Mouse (Mus musculus): Measurements from ENCODE around the gene Ikbke. TPM values are rescaled to one million over a fixed set of nuclear protein-coding genes. Genes with fewer than 3 reads are reported as not detected.

Gene Ikbke
- polyA plus RNA-seq, 1 experiment from 2014 or later = 0.73 TPM

DNA sequence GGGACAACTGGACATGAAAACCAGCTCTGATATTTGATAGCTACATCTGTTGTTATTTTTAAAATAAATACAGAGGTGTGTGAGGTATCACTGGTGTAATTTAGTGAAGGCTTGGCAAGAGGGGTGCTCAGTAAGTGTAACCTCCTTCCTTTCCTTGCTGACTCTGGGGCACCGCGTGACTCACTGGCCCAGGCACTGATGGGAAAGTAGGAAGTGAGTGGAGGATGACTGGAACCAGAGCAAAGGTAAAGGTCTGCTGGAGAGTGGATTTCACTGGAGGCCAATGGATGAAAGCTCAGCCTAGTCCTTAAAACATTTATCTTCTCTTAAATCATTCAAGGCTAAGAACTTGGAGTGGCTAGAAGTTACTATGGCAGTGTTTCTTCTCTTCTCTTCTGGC, 21.3 kb upstream of the Ikbke start:
- no peak overlapping the region for H3K4me2 ChIP-seq (ENCODE audit: low read length)
- no peaks in the 10 kb centered on the region for H3K27me3 ChIP-seq (ENCODE audit: control insufficient read depth, insufficient read depth, low read depth, low read length)
- H3K9me3 ChIP-seq (replicated peaks; ENCODE audit: control insufficient read depth, low read length, poor library complexity, severe bottlenecking) = no peaks in the 10 kb centered on the region
- H3K4me3 ChIP-seq (ENCODE audit: low read depth, low read length) = no peak overlapping the region
- H3K27ac ChIP-seq (ENCODE audit: low read length) = no peak overlapping the region
- WGBS = 94% methylated on average over 2 of the region's 2 CpGs
- H3K9ac ChIP-seq (ENCODE audit: low read depth, low read length) = no peak overlapping the region
- H3K36me3 ChIP-seq (ENCODE audit: control insufficient read depth, insufficient read depth, low read length) = peaks cover 18% of the 10 kb centered on the region
- H3K4me1 ChIP-seq (ENCODE audit: control insufficient read depth, insufficient read depth, low read length) = no peaks in the 10 kb centered on the region
- ATAC-seq = no peak

GRCm38 (mm10) chr1:131299788-131300187, 20.4 kb upstream of the Ikbke start:
- ATAC-seq = no peak
- Histone ChIP-seq H3K4me1 (ENCODE audit: control insufficient read depth, insufficient read depth, low read length) (no peaks in the 10 kb centered on the region), H3K27ac (ENCODE audit: low read length) (no peak overlapping the region), H3K4me2 (ENCODE audit: low read length) (no peak overlapping the region), H3K27me3 (ENCODE audit: control insufficient read depth, insufficient read depth, low read depth, low read length) (no peaks in the 10 kb centered on the region), H3K9ac (ENCODE audit: low read depth, low read length) (no peak overlapping the region), H3K36me3 (ENCODE audit: control insufficient read depth, insufficient read depth, low read length) (peaks cover 18% of the 10 kb centered on the region), H3K4me3 (ENCODE audit: low read depth, low read length) (no peak overlapping the region), H3K9me3 (replicated peaks; ENCODE audit: control insufficient read depth, low read length, poor library complexity, severe bottlenecking) (no peaks in the 10 kb centered on the region)
- WGBS = 92% methylated on average over 6 of the region's 6 CpGs

- ATAC-seq = no peak
- 54% methylated on average over 3 of the region's 3 CpGs for WGBS
- Histone ChIP-seq H3K4me2 (ENCODE audit: low read length) (no peak overlapping the region), H3K4me1 (ENCODE audit: control insufficient read depth, insufficient read depth, low read length) (no peaks in the 10 kb centered on the region), H3K36me3 (ENCODE audit: control insufficient read depth, insufficient read depth, low read length) (peaks cover 18% of the 10 kb centered on the region), H3K9me3 (replicated peaks; ENCODE audit: control insufficient read depth, low read length, poor library complexity, severe bottlenecking) (no peaks in the 10 kb centered on the region), H3K27me3 (ENCODE audit: control insufficient read depth, insufficient read depth, low read depth, low read length) (no peaks in the 10 kb centered on the region), H3K4me3 (ENCODE audit: low read depth, low read length) (no peak overlapping the region), H3K27ac (ENCODE audit: low read length) (no peak overlapping the region), H3K9ac (ENCODE audit: low read depth, low read length) (no peak overlapping the region)
These were observed 19.8 kb upstream of the Ikbke start for GRCm38 (mm10) chr1:131299240-131299639.

DNA sequence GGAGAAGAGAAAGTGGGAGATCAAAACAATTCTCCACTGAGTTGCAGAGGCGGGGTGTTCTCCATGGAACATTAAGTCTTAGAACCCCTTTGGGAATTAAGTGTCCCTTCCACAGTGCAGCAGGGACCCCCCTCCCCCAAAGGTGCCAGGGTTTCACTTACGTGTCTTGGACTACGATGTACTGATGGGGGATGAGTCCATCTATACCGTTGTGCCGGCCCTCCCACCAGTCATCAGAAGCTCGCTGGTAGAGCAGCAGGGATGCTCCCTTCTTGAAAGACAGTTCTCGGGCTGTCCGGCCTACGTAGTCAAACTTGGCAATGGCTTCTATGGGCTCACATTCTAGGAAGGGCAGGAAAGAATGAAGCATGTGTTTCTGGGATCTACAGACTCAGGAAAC, 18.8 kb upstream of the Ikbke start:
- 92% methylated on average over 9 of the region's 9 CpGs for WGBS
- ATAC-seq = no peak
- peaks cover 18% of the 10 kb centered on the region for H3K36me3 ChIP-seq (ENCODE audit: control insufficient read depth, insufficient read depth, low read length)
- H3K27ac ChIP-seq (ENCODE audit: low read length) = no peak overlapping the region
- H3K4me2 ChIP-seq (ENCODE audit: low read length) = no peak overlapping the region
- H3K27me3 ChIP-seq (ENCODE audit: control insufficient read depth, insufficient read depth, low read depth, low read length) = no peaks in the 10 kb centered on the region
- no peak overlapping the region for H3K9ac ChIP-seq (ENCODE audit: low read depth, low read length)
- H3K9me3 ChIP-seq (replicated peaks; ENCODE audit: control insufficient read depth, low read length, poor library complexity, severe bottlenecking) = no peaks in the 10 kb centered on the region
- H3K4me1 ChIP-seq (ENCODE audit: control insufficient read depth, insufficient read depth, low read length) = no peaks in the 10 kb centered on the region
- H3K4me3 ChIP-seq (ENCODE audit: low read depth, low read length) = no peak overlapping the region

- Histone ChIP-seq H3K9ac (ENCODE audit: low read depth, low read length) (no peak overlapping the region), H3K4me1 (ENCODE audit: control insufficient read depth, insufficient read depth, low read length) (no peaks in the 10 kb centered on the region), H3K9me3 (replicated peaks; ENCODE audit: control insufficient read depth, low read length, poor library complexity, severe bottlenecking) (no peaks in the 10 kb centered on the region), H3K4me3 (ENCODE audit: low read depth, low read length) (no peak overlapping the region), H3K4me2 (ENCODE audit: low read length) (no peak overlapping the region), H3K27ac (ENCODE audit: low read length) (no peak overlapping the region), H3K36me3 (ENCODE audit: control insufficient read depth, insufficient read depth, low read length) (peaks cover 20% of the 10 kb centered on the region), H3K27me3 (ENCODE audit: control insufficient read depth, insufficient read depth, low read depth, low read length) (no peaks in the 10 kb centered on the region)
- ATAC-seq = no peak
- WGBS = 94% methylated on average over 7 of the region's 7 CpGs
These were observed 17.3 kb upstream of the Ikbke start for GRCm38 (mm10) chr1:131296726-131297125.

GRCm38 (mm10) chr1:131295200-131295599, 15.8 kb upstream of the Ikbke start:
- 53% methylated on average over 8 of the region's 8 CpGs for WGBS
- H3K9me3 ChIP-seq (replicated peaks; ENCODE audit: control insufficient read depth, low read length, poor library complexity, severe bottlenecking) = no peaks in the 10 kb centered on the region
- no peak for ATAC-seq
- H3K9ac ChIP-seq (ENCODE audit: low read depth, low read length) = no peak overlapping the region
- H3K27ac ChIP-seq (ENCODE audit: low read length) = no peak overlapping the region
- no peaks in the 10 kb centered on the region for H3K27me3 ChIP-seq (ENCODE audit: control insufficient read depth, insufficient read depth, low read depth, low read length)
- no peak overlapping the region for H3K4me2 ChIP-seq (ENCODE audit: low read length)
- H3K4me3 ChIP-seq (ENCODE audit: low read depth, low read length) = no peak overlapping the region
- peaks cover 19% of the 10 kb centered on the region for H3K36me3 ChIP-seq (ENCODE audit: control insufficient read depth, insufficient read depth, low read length)
- no peaks in the 10 kb centered on the region for H3K4me1 ChIP-seq (ENCODE audit: control insufficient read depth, insufficient read depth, low read length)

GRCm38 (mm10) chr1:131293922-131294250, 14.5 kb upstream of the Ikbke start:
- no peak for ATAC-seq
- Histone ChIP-seq H3K36me3 (ENCODE audit: control insufficient read depth, insufficient read depth, low read length) (peaks cover 20% of the 10 kb centered on the region), H3K4me1 (ENCODE audit: control insufficient read depth, insufficient read depth, low read length) (no peaks in the 10 kb centered on the region), H3K9me3 (replicated peaks; ENCODE audit: control insufficient read depth, low read length, poor library complexity, severe bottlenecking) (no peaks in the 10 kb centered on the region), H3K27ac (ENCODE audit: low read length) (no peak overlapping the region), H3K9ac (ENCODE audit: low read depth, low read length) (no peak overlapping the region), H3K27me3 (ENCODE audit: control insufficient read depth, insufficient read depth, low read depth, low read length) (no peaks in the 10 kb centered on the region), H3K4me2 (ENCODE audit: low read length) (no peak overlapping the region), H3K4me3 (ENCODE audit: low read depth, low read length) (no peak overlapping the region)
- WGBS = 95% methylated on average over 2 of the region's 2 CpGs

GRCm38 (mm10) chr1:131293221-131293921, 14.0 kb upstream of the Ikbke start:
- H3K27ac ChIP-seq (ENCODE audit: low read length) = no peak overlapping the region
- no peak overlapping the region for H3K4me3 ChIP-seq (ENCODE audit: low read depth, low read length)
- H3K4me2 ChIP-seq (ENCODE audit: low read length) = no peak overlapping the region
- no peaks in the 10 kb centered on the region for H3K4me1 ChIP-seq (ENCODE audit: control insufficient read depth, insufficient read depth, low read length)
- no peak for ATAC-seq
- no peaks in the 10 kb centered on the region for H3K27me3 ChIP-seq (ENCODE audit: control insufficient read depth, insufficient read depth, low read depth, low read length)
- H3K36me3 ChIP-seq (ENCODE audit: control insufficient read depth, insufficient read depth, low read length) = peaks cover 22% of the 10 kb centered on the region
- 90% methylated on average over 4 of the region's 4 CpGs for WGBS
- no peaks in the 10 kb centered on the region for H3K9me3 ChIP-seq (replicated peaks; ENCODE audit: control insufficient read depth, low read length, poor library complexity, severe bottlenecking)
- H3K9ac ChIP-seq (ENCODE audit: low read depth, low read length) = no peak overlapping the region

DNA sequence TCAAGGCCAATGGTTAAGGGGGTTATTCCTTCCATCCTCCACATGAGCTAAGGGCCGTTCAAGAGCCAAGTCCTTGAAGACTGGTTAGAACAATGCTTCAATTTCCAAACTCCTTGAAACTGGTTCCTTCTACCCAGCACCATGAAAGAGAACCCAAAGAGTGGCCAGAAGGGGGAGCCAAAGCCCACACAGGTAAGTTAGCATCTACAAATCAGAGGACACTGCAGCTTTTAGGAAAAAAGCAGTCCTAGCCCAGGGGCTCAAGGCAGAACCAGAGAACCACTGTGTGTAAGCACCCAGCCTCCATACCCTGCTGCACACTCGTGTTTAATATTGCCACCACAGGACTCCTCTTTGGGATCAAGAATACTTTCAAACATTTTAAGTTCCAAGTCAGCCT, 11.2 kb upstream of the Ikbke start:
- no peak overlapping the region for H3K4me2 ChIP-seq (ENCODE audit: low read length)
- H3K9me3 ChIP-seq (replicated peaks; ENCODE audit: control insufficient read depth, low read length, poor library complexity, severe bottlenecking) = no peaks in the 10 kb centered on the region
- no peak overlapping the region for H3K4me3 ChIP-seq (ENCODE audit: low read depth, low read length)
- no peak overlapping the region for H3K27ac ChIP-seq (ENCODE audit: low read length)
- peaks cover 20% of the 10 kb centered on the region for H3K36me3 ChIP-seq (ENCODE audit: control insufficient read depth, insufficient read depth, low read length)
- ATAC-seq = 0 out of 2 replicates have a peak, but pooled peaks have one; percentile 16
- no peaks in the 10 kb centered on the region for H3K4me1 ChIP-seq (ENCODE audit: control insufficient read depth, insufficient read depth, low read length)
- 34% methylated on average over 2 of the region's 2 CpGs for WGBS
- no peak overlapping the region for H3K9ac ChIP-seq (ENCODE audit: low read depth, low read length)
- H3K27me3 ChIP-seq (ENCODE audit: control insufficient read depth, insufficient read depth, low read depth, low read length) = no peaks in the 10 kb centered on the region

Measured in midbrain, embryonic 16.5 days (tissue).